Mouse (Mus musculus) left cerebral cortex, adult 2 months (tissue): Measurements from ENCODE around the gene Zfp329. TPM values are rescaled to one million over a fixed set of nuclear protein-coding genes. Genes with fewer than 3 reads are reported as not detected.
"Not testable (repeated sequence)": the region's sequence is repeated elsewhere in the genome, so short reads cannot be mapped to it uniquely, and the experiment has no call there.

ENCODE experiments used
- DNase-seq, 2 experiments: peaks; one replicate each; pipeline ENCODE4 v3.0.0; 2021 to 2022; ENCODE audit warnings: low spot score in 2 of 2, mixed read lengths in 1 of 2; ENCODE audit errors: extremely low spot score in 1 of 2
- H3K27ac ChIP-seq: fragments of 200-600 bp; 2 replicates; pipeline ENCODE4 v1.8.1; 2022
- H3K4me3 ChIP-seq: fragments of 200-600 bp; 2 replicates; pipeline ENCODE4 v1.8.1; 2022
- CTCF ChIP-seq: fragments of 200-600 bp; IDR thresholded peaks from 2 replicates; pipeline ENCODE4 v1.8.1; 2022; ENCODE audit warnings: antibody characterized with exemption, mild to moderate bottlenecking, moderate library complexity
- intact Hi-C: fragments of 180-260 bp; cut with DNase I; formaldehyde crosslinking; loops from one replicate; pipeline ENCODE4 v1.15.1; 2025
- long read RNA-seq, 2 experiments: library from polyadenylated mRNA; stranded (forward); transcript quantifications; one replicate each; pipeline ENCODE4 v2.0.0; 2021; ENCODE audit warnings: borderline mapping rate in 2 of 2
- total RNA-seq, 2 experiments: library from RNA; stranded (reverse); gene quantifications; 2 replicates each; pipeline ENCODE4 v1.2.3; 2021

The Zfp329 gene
- total RNA-seq: 10 to 100 TPM; 22.9 to 24.6 TPM
- long read RNA-seq, experiment 1, full-length matches to known transcripts: 8 of 11 reads
- long read RNA-seq, experiment 1, partial matches to known transcripts: 0 of 11 reads
- long read RNA-seq, experiment 1, other reads (novel, unspliced or antisense): 3 of 11 reads
- long read RNA-seq, experiment 2, full-length matches to known transcripts: 8 of 13 reads
- long read RNA-seq, experiment 2, partial matches to known transcripts: 0 of 13 reads
- long read RNA-seq, experiment 2, other reads (novel, unspliced or antisense): 5 of 13 reads

DNA sequence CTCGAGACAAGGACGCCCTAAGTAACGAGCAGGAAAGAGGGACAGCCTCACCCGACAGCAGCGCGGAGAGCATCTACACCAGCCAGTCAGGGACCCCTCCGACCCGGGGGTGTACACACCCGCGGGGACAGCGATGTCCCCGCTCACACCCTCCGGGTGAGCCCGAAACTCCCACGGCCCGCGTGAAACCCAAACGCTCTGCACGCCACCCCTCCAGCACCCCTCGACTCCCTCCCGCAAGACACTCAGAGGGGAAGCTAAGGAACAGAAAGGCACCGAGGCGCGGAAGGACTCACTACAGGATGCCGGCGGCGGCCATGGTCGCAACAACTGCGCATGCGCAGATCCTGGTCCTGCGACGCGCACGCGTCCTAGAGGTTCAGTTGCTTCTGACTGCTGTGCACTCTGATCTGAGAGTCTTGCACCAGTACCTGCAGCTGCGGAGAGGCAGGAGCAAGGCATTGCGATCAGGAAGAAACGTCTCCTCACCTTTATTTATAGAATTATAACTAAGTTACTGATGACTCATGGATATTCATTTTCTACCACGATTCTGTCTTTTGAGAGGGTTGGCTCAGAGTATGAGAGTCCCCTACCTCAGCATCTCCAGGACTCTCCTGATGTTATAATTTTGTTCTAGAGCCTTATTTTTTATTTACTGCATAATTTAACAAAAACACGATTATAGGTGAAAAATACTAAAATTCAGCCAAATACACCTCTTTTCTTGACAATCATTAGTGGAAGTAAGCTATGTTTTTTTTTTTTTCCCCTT, at the start of gene Zfp329:
Gene Zfp329 (minus strand): TSS at position 338 of the 775 bp plus-strand sequence.
- peak within 1 kb of the TSS; percentile 86 for H3K27ac ChIP-seq
- peak within 1 kb of the TSS; percentile 63 for H3K4me3 ChIP-seq
- peak; percentile 92 to 94 for DNase-seq
- intact Hi-C loops: loop anchor here (1.0 to 5.0 kb wide), 4 partner anchors 16 to 340 kb away; partner anchors contain the start of genes Zfp110 and Zfp606
- no peak; the same call in 1 of the 2 replicates for TF ChIP-seq CTCF

DNA sequence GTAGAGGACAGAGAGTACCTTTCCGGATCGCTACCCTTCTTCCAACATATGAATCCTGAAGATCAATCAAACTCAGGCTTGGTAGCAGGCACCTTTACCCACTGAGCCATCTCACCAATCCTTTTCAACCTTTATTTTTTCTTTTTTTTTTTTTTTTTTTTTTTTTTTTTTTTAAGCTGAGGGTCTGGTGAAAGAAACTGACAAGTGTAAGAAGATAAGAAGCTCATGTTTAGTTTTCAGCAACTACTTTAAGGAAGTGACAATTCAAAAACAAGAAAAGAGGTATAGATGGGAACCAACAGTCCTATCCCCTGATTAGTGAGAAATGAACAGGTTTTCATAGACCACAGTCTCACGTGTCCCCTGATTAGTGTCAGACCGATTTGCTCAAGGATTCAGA, 17.1 kb upstream of the Zfp329 start:
- intact Hi-C loops: loop anchor here (10.0 kb wide), 1 partner anchor 411 kb away; the partner anchor contains the start of gene Zfp551
- DNase-seq: no peak
- H3K4me3 ChIP-seq: peak overlapping the region; percentile 86; the same call in 1 of the 2 replicates
- no peak overlapping the region for H3K27ac ChIP-seq
- no peak for TF ChIP-seq CTCF

DNA sequence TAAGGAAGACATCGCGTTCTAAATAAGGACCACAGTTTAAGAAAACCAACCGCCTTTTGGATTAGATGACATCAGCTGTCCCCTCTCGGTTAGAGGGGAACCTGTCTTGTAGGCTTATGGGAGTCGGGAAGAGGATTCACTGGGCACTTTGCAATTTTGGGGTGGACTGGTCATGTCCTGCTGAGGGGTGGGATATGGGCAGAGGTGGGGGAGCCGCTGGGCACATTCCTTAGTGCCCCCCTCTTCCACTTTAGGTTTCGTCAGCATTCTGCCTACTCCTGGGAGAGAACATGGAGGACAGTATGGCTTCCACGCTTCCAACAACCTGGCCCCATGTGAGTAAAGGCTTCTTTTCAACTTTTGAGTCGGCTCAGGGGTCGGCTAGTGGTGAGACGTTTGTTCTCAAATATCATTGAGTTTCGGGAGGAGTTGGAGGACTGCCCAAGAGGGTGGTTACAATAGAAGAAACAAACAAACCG, 16.6 kb upstream of the Zfp329 start:
- Histone ChIP-seq H3K4me3 (peak overlapping the region; percentile 86), H3K27ac (peak overlapping the region; percentile 65)
- intact Hi-C loops: loop anchor here (10.0 kb wide), 1 partner anchor 410 kb away; the partner anchor contains the start of gene Zfp551
- TF ChIP-seq CTCF: no peak
- DNase-seq: no peak

DNA sequence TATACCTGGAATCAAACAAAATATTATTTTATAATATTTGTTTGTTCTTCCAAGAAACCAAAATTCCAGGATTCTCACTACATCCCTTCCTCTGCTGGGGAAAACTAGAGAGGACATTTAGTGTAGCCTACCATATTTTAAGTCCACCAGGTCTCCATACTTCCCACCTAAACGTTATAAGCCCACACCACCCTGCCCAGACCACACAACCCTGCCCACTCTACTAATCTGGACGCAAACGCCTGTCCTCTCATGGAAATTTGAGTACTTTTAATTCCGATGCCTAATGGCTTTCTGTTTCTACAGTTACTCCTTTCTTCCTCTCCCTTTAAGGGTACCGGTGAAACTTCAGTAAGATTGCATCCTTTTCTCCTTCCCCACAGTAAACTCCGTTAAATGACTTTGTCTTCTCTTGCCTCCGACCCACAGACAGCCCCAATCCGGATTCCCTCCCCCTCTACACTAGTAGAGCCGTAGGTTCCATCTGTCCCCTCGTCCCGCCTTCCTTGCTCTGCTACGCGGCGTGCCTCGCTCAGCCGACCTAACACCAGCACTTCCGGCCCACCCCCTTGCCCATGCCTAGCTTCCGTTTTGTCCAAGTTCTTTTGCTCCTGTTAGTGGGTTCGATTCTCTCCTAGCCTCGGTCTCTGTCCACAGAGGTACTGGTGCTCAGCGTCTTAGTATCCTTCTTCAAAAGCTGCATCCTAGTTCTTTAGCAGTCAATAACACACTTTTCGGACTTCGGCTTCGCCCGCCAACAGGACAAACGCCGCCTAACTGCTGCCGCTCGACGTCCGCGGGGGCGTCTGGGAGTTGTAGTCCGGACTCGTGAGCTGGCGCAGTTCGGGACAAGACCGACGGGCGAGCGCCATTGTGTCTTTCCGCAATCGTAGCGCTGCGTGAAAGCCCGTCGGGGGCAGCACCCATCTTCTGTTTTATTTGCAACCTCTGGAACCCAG, 15.8 kb upstream of the Zfp329 start, which contains the start of gene Zfp110:
Gene Zfp110 (plus strand): TSS at position 600 of the 959 bp plus-strand sequence.
- H3K27ac ChIP-seq: peak within 1 kb of the TSS; percentile 65
- peak within 1 kb of the TSS; percentile 86 for H3K4me3 ChIP-seq
- peak; percentile 84 to 85 for DNase-seq
- intact Hi-C loops: loop anchor here (1.0 to 10.0 kb wide), 3 partner anchors 16 to 410 kb away; partner anchors contain the start of genes Zfp329 and Zfp551
- TF ChIP-seq CTCF: peak; percentile 19; the same call in 1 of the 2 replicates

DNA sequence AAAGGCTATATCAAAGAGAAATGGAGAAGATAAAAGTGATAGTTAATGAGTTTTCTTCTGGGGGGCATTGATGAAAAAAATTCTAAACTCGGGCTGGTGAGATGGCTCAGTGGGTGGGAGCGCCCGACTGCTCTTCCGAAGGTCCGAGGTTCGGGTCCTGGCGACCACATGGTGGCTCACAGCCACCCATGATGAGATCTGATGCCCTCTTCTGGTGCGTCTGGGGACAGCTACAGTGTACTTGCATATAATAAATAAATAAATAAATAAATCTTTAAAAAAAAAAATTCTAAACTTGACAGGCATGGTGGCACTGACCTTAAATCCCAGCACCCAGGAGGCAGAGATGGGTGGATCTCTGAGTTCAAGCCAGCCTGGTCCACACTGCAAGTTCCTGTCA, 3.1 kb downstream of the Zfp329 start:
- intact Hi-C loops: loop anchor here (5.0 kb wide), 1 partner anchor 242 kb away; no protein-coding TSS in a partner anchor
- TF ChIP-seq CTCF: no peak; the same call in 1 of the 2 replicates
- no peak for DNase-seq
- Histone ChIP-seq H3K27ac (no peak overlapping the region), H3K4me3 (no peak overlapping the region)

DNA sequence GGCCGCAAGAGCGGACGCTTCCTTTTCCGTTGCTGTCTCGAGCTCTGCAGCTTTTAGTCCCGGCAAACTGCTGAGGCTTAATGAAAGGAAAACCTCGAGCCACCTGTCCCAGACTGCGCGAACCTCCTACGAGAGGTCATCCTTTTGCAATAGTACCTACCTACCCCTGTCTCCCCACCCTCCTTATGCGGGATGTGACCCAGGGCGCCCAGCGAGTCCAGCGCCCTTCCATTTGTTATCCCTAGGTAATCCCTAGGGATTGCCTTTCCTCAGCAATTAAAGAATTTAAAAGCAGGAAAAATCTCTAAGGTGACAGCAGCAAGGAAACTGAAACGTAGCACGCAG, 15.0 kb downstream of the Zfp329 start:
- DNase-seq: no peak
- no peak for TF ChIP-seq CTCF
- Histone ChIP-seq H3K4me3 (peak overlapping the region; percentile 57), H3K27ac (peak overlapping the region; percentile 96)
- intact Hi-C loops: loop anchor here (2.0 kb wide), 1 partner anchor 23 kb away; no protein-coding TSS in a partner anchor

DNA sequence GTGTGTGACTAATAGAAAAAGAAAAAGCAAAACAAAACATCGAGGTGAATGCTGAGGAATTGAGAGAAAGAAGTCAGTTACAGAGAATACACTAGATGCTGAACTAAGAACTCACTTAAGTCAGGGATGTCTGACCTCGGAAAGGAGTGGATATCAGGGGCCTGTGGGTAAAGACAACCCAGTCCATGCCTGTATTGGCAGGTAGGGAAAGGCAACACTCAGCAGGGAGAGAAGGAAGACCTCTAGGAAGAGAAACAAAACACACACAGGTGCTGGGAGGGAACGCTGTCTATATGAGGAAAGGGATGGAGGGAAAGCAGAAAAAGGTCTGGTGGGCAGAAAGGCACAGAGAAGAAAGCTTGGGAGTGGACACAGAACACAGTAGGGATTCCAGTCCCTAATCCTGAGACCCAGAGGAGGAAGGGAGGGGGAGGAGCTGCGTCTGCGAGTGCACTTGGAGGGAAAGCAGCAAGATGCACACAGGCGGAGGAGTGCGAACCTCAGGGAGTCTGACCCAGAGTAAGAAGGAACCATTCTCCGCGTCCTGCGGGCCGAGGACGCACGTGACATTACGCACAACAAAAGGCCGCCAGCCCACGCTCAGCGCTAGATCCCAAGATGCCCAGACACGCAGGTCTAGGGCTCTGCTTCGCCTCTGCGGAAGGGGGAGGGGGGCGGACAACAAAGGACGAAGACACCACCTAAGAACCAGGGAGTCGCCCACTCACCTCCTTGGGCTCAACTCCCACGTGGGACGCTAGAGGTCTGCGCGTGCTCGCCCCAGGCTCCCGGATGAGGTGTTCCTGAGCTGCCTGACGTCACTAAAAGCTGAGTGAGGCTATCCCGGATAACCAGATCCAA, 15.6 kb downstream of the Zfp329 start, which contains the start of gene Zscan18:
Gene Zscan18 (minus strand): TSS at position 770 of the 861 bp plus-strand sequence.
- peak within 1 kb of the TSS; percentile 96 for H3K27ac ChIP-seq
- H3K4me3 ChIP-seq: peak within 1 kb of the TSS; percentile 57
- TF ChIP-seq CTCF: no peak
- intact Hi-C loops: loop anchor here (2.0 kb wide), 1 partner anchor 22 kb away; no protein-coding TSS in a partner anchor
- peak; percentile 86 to 88 for DNase-seq

DNA sequence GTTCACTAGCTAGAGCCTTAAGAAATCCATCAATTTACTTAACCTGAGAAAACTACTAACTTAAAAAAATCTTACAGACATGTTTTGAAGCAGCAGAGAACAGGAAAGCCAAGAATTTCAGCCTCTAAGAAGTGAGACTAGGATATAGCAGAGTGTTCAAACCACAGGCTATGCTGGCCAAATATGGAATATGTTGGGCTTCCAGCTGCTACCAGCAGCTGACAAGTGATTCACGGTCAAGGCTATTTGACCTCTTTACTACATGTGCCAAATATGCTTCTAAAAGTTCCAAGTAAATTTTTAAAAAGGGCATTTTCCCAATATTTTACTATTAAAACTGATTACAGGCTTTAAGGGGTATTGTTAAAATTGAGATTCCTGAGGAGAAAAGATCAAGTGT, 19.1 kb downstream of the Zfp329 start:
- Histone ChIP-seq H3K27ac (no peak overlapping the region), H3K4me3 (no peak overlapping the region)
- no peak for DNase-seq
- TF ChIP-seq CTCF: no peak
- intact Hi-C loops: no loop called here

DNA sequence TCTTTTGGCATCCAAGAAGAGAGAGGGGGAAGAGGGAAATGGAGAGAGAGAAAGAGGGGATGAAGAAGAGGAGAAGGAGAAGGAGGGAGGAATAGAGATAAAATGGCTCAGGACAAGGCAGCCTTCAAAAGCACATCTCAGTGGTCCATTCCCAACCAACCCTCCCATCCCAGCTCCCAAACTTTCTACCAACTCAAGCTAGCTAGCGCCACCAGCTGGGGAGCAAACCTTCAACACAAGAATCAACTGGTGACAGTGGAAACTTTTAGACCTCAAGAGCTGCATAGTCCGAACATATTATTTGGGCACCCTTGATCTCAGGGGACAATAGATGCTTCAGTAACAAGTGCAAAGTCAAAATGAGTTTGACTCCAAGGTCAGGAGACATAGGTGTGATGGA, 20.7 kb downstream of the Zfp329 start:
- H3K27ac ChIP-seq: no peak overlapping the region
- TF ChIP-seq CTCF: no peak
- no peak for DNase-seq
- no peak overlapping the region for H3K4me3 ChIP-seq
- intact Hi-C loops: no loop called here

DNA sequence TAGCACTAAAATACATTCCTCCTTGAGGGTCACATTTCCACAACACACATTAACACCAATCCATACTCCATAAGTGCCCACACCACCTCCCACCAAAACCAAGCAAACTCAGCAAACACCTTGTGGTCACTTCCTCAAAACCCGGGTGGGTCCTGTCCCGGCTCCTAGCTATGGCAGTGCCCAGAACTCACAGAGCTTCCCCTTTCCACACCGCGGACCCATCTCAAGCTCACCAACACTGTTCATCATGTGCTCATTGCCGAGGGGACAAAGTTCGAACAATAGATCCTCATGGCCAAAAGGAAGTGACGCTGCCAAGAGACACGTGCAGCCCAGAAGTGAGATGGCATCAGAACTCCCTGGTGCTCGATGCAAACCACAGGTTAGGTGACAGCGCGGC, 26.0 kb downstream of the Zfp329 start:
- H3K4me3 ChIP-seq, H3K27ac ChIP-seq, DNase-seq, intact Hi-C loops: not testable (repeated sequence)
